Mouse (Mus musculus) neural tube, embryonic 11.5 days (tissue): Measurements from ENCODE around the gene Def6. TPM values are rescaled to one million over a fixed set of nuclear protein-coding genes. Genes with fewer than 3 reads are reported as not detected.

ENCODE experiments used
- ATAC-seq: fragments of 200-750 bp; cut with Nextera tagmentation; 2 replicates; pipeline ENCODE4 v1.8.0; 2017; ENCODE audit warnings: moderate number of reproducible peaks, mild to moderate bottlenecking, moderate TSS enrichment, moderate library complexity; ENCODE audit not compliant: insufficient read depth, low FRiP score, low TSS enrichment
- DNase-seq: peaks from one replicate; pipeline ENCODE4 v3.0.0-alpha.2; 2015; ENCODE audit warnings: low spot score
- H3K27ac ChIP-seq: fragments of 300-500 bp; sonication (generic); 2 replicates; pipeline ENCODE4 v1.5.1; 2014; ENCODE audit warnings: low read depth, mild to moderate bottlenecking, low read length
- H3K27me3 ChIP-seq: fragments of 300-500 bp; sonication (generic); 2 replicates; pipeline ENCODE4 v1.6.1; 2014; ENCODE audit warnings: mild to moderate bottlenecking, low read length, mixed read lengths; ENCODE audit not compliant: control insufficient read depth, insufficient read depth
- H3K36me3 ChIP-seq: fragments of 300-500 bp; sonication (generic); 2 replicates; pipeline ENCODE4 v1.6.1; 2014; ENCODE audit warnings: mild to moderate bottlenecking, low read length, moderate library complexity, mixed read lengths; ENCODE audit not compliant: control insufficient read depth, insufficient read depth
- H3K4me1 ChIP-seq: fragments of 300-500 bp; sonication (generic); 2 replicates; pipeline ENCODE4 v1.6.1; 2014; ENCODE audit warnings: low read length, mixed read lengths; ENCODE audit not compliant: control insufficient read depth, insufficient read depth
- H3K4me2 ChIP-seq: fragments of 300-500 bp; sonication (generic); 2 replicates; pipeline ENCODE4 v1.6.1; 2014; ENCODE audit warnings: low read depth, mild to moderate bottlenecking, moderate library complexity
- H3K4me3 ChIP-seq: fragments of 300-500 bp; sonication (generic); 2 replicates; pipeline ENCODE4 v1.5.1; 2014; ENCODE audit warnings: low read depth, low read length
- H3K9ac ChIP-seq: fragments of 300-500 bp; sonication (generic); 2 replicates; pipeline ENCODE4 v1.6.1; 2014; ENCODE audit warnings: mild to moderate bottlenecking, low read length
- H3K9me3 ChIP-seq: fragments of 300-500 bp; sonication (generic); 2 replicates; pipeline ENCODE4 v1.6.1; 2016; ENCODE audit warnings: low read length; ENCODE audit not compliant: control insufficient read depth
- WGBS: fragments of 180-500 bp; shearing (Covaris S2); extraction: QIAGEN DNeasy Blood & Tissue Kit; methylation state at CpG from one replicate; pipeline ENCODE4 v1.1.7; 2014; 5-methylcytosine and 5-hydroxymethylcytosine counted together
- polyA plus RNA-seq: library from polyadenylated mRNA; unstranded; fragments of >200 nt; fragmentation: Nextera tagmentation; extraction: Ambion mirVana; gene quantifications from 2 replicates; pipeline ENCODE4 v1.2.1, GENCODE M21; 2014

The Def6 gene
- polyA plus RNA-seq, 1 experiment from 2014 or later = 2.7 TPM

- 86% methylated on average over 12 of the region's 12 CpGs for WGBS
- H3K27ac ChIP-seq = no peak overlapping the region
- DNase-seq (no peak), ATAC-seq (no peak)
- no peaks in the 10 kb centered on the region for H3K36me3 ChIP-seq
- H3K9ac ChIP-seq = no peak overlapping the region
- no peak overlapping the region for H3K4me3 ChIP-seq
- no peak overlapping the region for H3K4me2 ChIP-seq
- no peaks in the 10 kb centered on the region for H3K9me3 ChIP-seq
- no peaks in the 10 kb centered on the region for H3K4me1 ChIP-seq
- no peaks in the 10 kb centered on the region for H3K27me3 ChIP-seq
These were observed 64.1 kb downstream of the Def6 start for GRCm38 (mm10) chr17:28271537-28272266.

- no peak for DNase-seq
- H3K4me3 ChIP-seq = no peak overlapping the region
- no peak overlapping the region for H3K4me2 ChIP-seq
- no peaks in the 10 kb centered on the region for H3K36me3 ChIP-seq
- H3K27me3 ChIP-seq = no peaks in the 10 kb centered on the region
- no peak overlapping the region for H3K27ac ChIP-seq
- no peak for ATAC-seq
- no peak overlapping the region for H3K9ac ChIP-seq
- no peaks in the 10 kb centered on the region for H3K4me1 ChIP-seq
- no peaks in the 10 kb centered on the region for H3K9me3 ChIP-seq
- 87% methylated on average over 9 of the region's 9 CpGs for WGBS
These were observed 64.7 kb downstream of the Def6 start for GRCm38 (mm10) chr17:28272281-28272680.

- no peak for DNase-seq
- no peaks in the 10 kb centered on the region for H3K36me3 ChIP-seq
- H3K4me3 ChIP-seq = no peak overlapping the region
- no peak overlapping the region for H3K9ac ChIP-seq
- no peaks in the 10 kb centered on the region for H3K27me3 ChIP-seq
- 89% methylated on average over 6 of the region's 6 CpGs for WGBS
- H3K4me1 ChIP-seq = no peaks in the 10 kb centered on the region
- H3K4me2 ChIP-seq = no peak overlapping the region
- no peak overlapping the region for H3K27ac ChIP-seq
- no peaks in the 10 kb centered on the region for H3K9me3 ChIP-seq
- ATAC-seq = no peak
These were observed 65.3 kb downstream of the Def6 start for GRCm38 (mm10) chr17:28272837-28273236.

GRCm38 (mm10) chr17:28274739-28275138 is 67.2 kb downstream of the Def6 start:
- Histone ChIP-seq H3K36me3 (no peaks in the 10 kb centered on the region), H3K9ac (no peak overlapping the region), H3K4me1 (peaks cover 8% of the 10 kb centered on the region), H3K27me3 (no peaks in the 10 kb centered on the region), H3K9me3 (no peaks in the 10 kb centered on the region), H3K27ac (no peak overlapping the region), H3K4me2 (no peak overlapping the region), H3K4me3 (no peak overlapping the region)
- 78% methylated on average over 3 of the region's 3 CpGs for WGBS
- no peak for ATAC-seq
- DNase-seq = no peak

- H3K27ac ChIP-seq = no peak overlapping the region
- no peak overlapping the region for H3K9ac ChIP-seq
- no peak overlapping the region for H3K4me2 ChIP-seq
- H3K9me3 ChIP-seq = no peaks in the 10 kb centered on the region
- H3K27me3 ChIP-seq = no peaks in the 10 kb centered on the region
- DNase-seq (no peak), ATAC-seq (no peak)
- H3K4me3 ChIP-seq = no peak overlapping the region
- no peaks in the 10 kb centered on the region for H3K36me3 ChIP-seq
- peaks cover 13% of the 10 kb centered on the region for H3K4me1 ChIP-seq
- 89% methylated on average over 14 of the region's 14 CpGs for WGBS
These were observed 69.6 kb downstream of the Def6 start for GRCm38 (mm10) chr17:28277226-28277625.

DNA sequence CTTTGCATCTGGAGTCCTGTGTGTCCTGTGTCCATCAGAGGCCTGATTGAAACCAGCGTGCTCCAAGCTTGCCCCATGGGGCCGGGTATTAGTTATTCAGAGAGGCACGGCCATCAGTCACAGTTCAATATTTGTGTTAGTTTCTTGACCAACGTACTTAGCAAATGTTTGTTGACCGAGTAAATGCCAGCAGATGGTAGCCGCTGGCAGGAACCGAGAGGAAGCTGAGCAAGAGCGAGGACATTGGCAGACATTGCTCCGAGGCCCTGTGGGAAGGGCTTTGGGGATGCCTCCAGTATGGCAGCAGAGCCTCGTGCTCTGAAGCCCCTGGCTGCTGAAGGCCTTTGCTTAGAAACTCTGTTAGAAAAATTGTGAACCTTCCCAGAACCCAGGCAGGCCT is 70.1 kb downstream of the Def6 start:
- Histone ChIP-seq H3K4me3 (no peak overlapping the region), H3K27me3 (no peaks in the 10 kb centered on the region), H3K9me3 (no peaks in the 10 kb centered on the region), H3K9ac (no peak overlapping the region), H3K36me3 (no peaks in the 10 kb centered on the region), H3K27ac (no peak overlapping the region), H3K4me2 (no peak overlapping the region), H3K4me1 (peaks cover 13% of the 10 kb centered on the region)
- ATAC-seq = no peak
- no peak for DNase-seq
- 71% methylated on average over 10 of the region's 10 CpGs for WGBS

GRCm38 (mm10) chr17:28278156-28278555 is 70.6 kb downstream of the Def6 start:
- Histone ChIP-seq H3K27me3 (no peaks in the 10 kb centered on the region), H3K27ac (no peak overlapping the region), H3K9ac (no peak overlapping the region), H3K36me3 (no peaks in the 10 kb centered on the region), H3K9me3 (no peaks in the 10 kb centered on the region), H3K4me3 (no peak overlapping the region), H3K4me1 (peaks cover 13% of the 10 kb centered on the region), H3K4me2 (no peak overlapping the region)
- DNase-seq = no peak
- no peak for ATAC-seq
- 90% methylated on average over 3 of the region's 3 CpGs for WGBS

Other genes with a start within 250 kb of the Def6 start
- gene Tcp11, start 127.1 kb upstream of the Def6 start, polyA plus RNA-seq = 0.69 and 0.76 TPM in 2 replicates
- 8.7 and 9.4 TPM in 2 replicates for gene Scube3, start 65.6 kb upstream of the Def6 start, polyA plus RNA-seq
- 31.1 and 32.5 TPM in 2 replicates for gene Zfp523, start 30.6 kb upstream of the Def6 start, polyA plus RNA-seq
- gene Ppard, start 24.9 kb downstream of the Def6 start, polyA plus RNA-seq = 2.1 and 2.7 TPM in 2 replicates
- 23.2 and 23.7 TPM in 2 replicates for gene Fance, start 105.7 kb downstream of the Def6 start, polyA plus RNA-seq
- gene Rpl10a, start 120.7 kb downstream of the Def6 start, polyA plus RNA-seq = 478 TPM in 2 replicates
- gene Tead3, start 143.0 kb downstream of the Def6 start, polyA plus RNA-seq = 4.5 and 4.6 TPM in 2 replicates
- gene Tulp1, start 157.4 kb downstream of the Def6 start, polyA plus RNA-seq = 3.3 and 5.0 TPM in 2 replicates